Mouse (Mus musculus): ENCODE measurements around the gene Upp2. TPM values are rescaled to one million over a fixed set of nuclear protein-coding genes. Genes with fewer than 3 reads are reported as not detected.

Gene Upp2
- total RNA-seq, 2 experiments from 2014 or later: 2.4 to 2.5 TPM

DNA sequence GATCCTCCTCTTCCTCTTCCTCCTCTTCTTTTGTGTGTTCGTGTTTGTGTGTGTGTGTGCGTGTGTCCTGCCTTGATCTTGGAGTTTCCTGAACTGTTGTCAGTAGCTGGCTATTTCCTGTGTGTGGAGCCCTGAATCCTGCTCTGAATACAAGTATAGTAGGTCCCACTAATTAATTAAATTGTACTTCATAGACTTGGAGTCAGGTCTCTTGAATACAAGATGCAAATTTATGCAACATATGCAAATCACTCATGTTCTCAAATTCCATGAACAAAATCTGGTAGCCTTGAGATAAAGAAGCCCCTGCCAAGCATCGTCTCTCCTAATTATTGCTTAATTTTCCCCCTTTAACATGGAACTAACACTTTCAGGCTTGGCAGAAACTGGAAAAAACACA is 36.3 kb downstream of the Upp2 start:
- intact Hi-C loops (cut with DNase I): no loop called here
- no peak for DNase-seq

DNA sequence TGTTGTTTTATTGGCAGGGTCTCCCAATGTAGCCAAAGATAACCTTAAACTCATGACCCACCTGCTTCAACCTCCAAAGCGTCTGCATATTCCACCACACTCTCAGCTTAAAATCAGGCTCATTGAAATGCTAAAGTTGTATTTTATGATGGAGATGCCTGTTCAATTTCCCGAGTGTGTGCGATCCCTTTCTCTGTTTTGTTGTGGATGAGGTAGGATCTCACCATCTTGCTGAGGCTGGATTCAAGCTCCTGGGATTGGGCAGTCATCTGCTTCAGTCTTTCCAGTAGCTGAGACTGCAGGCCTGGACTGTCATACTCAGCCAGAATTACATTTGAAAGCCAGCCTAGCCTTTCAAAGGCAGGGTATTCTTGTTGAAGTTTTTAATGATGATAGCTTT is 37.7 kb downstream of the Upp2 start:
- DNase-seq: no peak
- intact Hi-C loops (cut with DNase I): no loop called here

DNA sequence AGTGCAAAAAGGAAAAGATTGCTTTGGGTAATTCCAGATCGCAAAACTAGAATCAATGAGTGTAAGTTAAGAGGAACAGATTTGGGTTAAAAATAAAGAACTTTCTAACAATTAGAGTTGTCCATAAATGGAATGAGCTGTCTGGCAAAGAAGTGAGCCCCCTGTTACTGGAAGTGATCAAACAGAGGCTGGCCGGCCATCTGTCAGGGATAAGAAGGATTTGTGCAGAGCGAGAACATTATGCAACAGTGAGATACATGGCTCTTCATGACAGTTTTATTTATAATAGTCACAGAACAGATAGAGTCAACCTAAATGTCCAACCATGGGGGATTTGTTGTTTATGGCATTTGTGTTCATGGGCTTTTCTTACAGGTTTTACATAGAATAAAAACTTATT is 46.6 kb downstream of the Upp2 start:
- DNase-seq: no peak
- intact Hi-C loops (cut with DNase I): no loop called here

DNA sequence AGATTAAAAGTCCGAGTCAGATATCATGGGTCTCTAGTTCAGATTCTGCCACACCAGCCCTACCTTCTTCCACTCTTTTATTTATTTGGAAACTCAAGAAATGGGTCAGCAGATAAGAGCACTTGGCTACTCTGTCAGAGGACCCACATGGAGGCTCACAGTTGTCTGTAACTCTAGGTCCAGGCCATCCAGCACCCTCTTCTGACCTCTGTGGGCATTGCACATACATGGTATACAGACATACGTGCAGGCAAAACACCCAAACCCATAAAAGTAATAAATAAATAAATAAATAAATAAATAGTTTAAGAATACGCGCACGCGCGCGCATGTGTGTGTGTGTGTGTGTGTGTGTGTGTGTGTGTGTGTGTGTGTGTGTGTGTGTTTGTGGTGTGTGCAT is 47.8 kb downstream of the Upp2 start:
- DNase-seq: no peak
- intact Hi-C loops (cut with DNase I): no loop called here

DNA sequence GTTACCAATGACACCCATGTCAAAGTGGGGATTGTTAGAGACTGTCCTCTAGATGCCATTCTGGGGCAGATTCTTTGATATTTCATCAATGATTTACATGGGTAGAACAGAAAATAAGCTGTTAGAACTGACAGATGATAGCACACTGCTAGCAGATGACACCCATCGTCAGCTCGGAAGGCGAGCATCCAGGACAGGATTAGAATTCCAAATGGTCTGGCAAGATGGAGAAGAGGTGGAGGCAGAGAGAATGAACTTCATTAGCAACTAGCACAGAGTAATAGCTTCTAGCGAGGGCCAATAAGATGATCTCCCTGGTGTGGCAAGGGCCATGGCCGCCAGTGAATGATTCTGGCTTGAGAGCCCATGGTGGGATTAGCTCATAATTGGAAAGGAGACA is 48.7 kb downstream of the Upp2 start:
- no peak for DNase-seq
- intact Hi-C loops (cut with DNase I): no loop called here

DNA sequence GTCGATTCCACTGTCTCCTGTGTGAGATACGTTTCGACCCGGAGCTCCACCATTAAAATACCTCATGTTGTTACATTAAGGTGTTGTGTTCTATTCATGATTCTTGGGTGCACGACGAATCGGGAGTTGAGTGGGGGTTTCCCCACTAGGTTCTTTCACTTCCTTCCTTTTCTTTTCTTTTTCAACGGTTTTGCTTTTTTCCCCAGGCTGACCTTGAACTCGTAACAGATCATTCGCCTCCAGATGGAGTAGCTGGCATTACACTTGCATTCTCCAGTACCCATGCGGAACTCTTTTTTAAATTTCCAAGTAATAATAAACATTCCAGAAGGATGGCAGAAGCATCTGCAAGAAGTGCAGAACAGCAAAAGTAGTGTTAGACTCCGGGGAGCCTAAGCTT is 58.1 kb downstream of the Upp2 start:
- no peak for DNase-seq
- intact Hi-C loops (cut with DNase I): loop anchor here (10.0 kb wide), 1 partner anchor 900 kb away; no protein-coding TSS in a partner anchor

DNA sequence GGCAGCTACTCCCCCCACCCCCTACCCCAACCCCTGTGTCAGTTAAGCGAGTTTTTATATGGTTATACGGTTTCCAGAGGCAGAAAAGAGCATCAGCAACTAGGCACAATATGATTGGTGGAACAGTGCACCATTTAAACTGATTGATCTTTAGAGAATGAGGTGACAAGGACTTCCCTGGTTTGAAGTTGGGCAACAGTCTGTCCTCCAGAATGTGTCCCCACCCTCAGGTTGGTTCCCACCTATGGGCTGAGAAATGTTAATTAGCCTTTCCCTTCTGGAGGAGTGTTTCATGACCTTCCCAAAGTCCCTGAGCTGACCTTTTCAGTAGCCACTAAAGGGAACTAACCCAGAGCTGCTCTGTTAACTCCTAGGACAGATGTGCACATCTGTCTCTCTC is 58.6 kb downstream of the Upp2 start:
- DNase-seq: no peak
- intact Hi-C loops (cut with DNase I): loop anchor here (10.0 kb wide), 1 partner anchor 901 kb away; no protein-coding TSS in a partner anchor

DNA sequence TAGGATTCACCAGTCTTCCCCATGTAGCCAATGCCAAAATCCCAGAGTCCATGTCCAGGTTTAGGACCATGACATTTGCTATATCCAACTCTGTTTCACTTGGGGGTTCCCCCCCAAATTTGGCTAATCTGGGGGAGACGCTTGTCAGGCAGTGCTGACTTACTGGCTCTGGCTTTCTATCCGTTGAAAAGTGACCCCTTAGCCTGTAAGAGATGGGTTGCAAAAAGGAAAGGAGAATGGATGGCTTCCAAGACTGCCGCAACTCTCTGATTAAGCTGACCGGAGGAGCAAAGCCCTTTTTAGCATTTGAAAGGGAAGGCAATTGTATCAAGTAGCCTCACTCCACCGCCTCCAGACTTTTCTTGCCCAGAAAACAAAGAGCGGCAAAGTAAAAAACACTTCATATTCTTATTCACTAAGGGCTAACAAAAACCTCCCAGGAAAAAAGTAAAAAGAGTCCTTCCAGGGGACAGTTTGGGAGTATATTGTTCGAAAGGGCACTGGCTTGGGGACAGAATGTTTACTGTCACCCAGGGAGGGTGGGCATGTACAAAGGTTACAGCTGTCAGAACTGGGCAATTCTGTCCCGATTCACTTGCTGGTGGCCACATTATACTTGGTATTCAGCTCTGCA is 59.2 kb downstream of the Upp2 start:
- intact Hi-C loops (cut with DNase I): loop anchor here (10.0 kb wide), 1 partner anchor 901 kb away; no protein-coding TSS in a partner anchor
- DNase-seq: no peak

DNA sequence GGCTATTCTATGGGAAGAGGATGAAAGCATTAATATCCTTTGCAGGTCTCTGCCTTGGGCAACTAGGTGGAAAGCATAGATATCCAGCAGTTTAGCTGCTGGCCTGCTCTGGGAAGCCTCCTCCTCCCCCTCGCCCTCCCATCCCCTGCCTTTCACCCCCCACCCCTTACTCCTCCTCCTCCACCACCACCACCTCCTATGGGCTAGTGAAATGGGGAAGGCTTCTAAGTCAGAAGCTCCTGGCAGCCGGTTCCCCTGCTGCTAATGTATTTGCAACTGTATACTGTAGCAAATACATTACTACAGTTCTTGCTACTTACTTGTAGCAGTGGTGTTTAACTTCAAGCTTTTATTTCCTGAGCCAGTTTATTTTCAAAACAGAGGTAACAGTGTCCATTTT is 60.9 kb downstream of the Upp2 start:
- intact Hi-C loops (cut with DNase I): loop anchor here (10.0 kb wide), 1 partner anchor 903 kb away; no protein-coding TSS in a partner anchor
- no peak for DNase-seq

DNA sequence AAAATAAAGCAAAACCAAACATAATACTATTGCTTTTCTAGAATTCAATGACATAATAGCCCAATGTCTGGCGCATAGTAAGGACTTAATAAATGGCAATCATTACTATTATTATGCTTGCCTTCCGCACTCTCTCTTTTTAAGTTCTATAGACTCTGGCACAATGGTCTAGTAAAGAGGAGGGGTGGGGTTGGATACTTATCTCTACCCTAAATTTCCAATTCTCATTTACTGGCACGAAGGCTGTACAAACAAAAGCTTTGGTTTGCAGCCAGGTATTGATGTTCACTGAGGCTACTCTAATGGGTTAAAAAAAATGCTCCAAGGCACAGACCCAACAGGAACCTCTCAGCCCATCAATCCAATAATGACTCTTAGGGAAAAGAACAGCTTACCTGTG is 61.9 kb downstream of the Upp2 start:
- no peak for DNase-seq
- intact Hi-C loops (cut with DNase I): loop anchor here (10.0 kb wide), 1 partner anchor 904 kb away; no protein-coding TSS in a partner anchor

DNA sequence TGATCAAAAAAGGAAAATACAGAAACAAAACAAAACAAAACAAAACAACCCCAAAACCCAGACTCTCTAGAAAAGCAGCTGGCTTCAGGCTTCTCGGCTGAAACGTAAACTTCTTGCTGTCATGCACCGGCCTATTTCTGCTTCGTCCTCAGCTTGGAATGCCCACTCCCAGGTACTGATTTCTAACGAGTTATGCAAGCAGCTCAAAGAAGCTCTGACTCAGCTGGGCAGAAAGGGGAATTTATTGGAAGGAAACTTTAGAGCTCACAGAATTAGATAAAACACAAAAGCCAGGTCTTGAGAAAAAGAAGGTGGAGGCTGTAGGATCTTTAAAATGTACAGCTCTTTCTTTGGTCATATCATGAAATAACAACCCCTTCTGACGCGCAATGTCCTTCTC is 62.3 kb downstream of the Upp2 start:
- DNase-seq: no peak
- intact Hi-C loops (cut with DNase I): loop anchor here (10.0 kb wide), 1 partner anchor 905 kb away; no protein-coding TSS in a partner anchor

DNA sequence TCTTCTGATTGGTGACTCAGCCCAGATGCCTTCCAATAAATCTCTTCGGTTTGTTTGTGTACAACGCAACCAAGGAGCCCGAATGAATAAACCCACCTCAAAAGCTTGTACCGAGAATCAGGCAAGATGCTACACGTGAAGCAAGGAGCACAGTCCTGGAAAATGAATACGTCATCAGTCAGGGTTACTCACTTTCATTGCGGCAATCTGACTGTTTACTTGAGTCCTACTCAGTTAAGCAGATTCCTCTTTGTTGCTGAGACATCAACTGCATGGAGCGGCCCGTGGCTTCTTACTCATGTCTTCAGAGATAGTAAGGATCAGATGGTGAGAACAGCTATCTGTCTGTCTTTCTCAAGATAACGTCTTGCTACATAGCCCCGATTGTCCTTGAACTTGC is 66.7 kb downstream of the Upp2 start:
- intact Hi-C loops (cut with DNase I): no loop called here

DNA sequence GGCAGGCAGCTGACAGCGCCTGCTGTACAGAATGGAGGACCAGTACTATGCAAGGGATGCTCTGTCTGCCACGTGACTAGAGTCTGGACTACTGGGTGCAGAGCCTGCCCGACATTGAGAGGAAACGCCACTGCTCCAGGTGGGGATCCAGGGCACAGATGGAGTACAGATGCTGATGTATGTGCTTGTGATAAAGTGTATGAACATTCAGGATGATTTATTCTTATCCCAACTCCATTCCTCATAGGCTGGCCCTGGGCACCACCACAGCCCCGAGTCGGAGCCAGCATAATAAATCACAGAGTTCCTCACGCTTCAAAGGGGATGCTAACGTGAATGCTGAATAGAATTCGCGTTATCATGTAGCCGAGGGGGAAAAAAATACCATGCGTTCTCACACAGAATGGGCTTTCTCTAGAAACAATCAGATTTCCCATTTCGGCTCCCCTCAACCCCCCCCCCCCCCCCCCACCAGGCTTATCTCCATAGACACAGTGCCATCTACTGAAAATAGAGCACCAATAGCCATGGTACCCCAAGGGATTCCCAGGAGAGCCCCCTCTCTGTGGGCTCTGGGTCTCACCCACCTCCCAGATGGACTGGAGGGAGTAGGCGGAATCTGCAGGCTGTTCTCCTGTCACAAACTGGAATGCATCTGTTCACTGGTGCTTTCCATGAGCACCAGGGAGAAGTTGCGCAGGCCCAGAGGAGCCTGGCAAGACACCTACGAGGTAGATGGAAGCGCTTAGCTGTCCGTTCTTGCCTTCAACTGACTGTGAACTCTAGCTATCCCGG is 74.9 kb downstream of the Upp2 start:
- no peak for DNase-seq
- intact Hi-C loops (cut with DNase I): no loop called here

More for the DNA sequence above, 66.7 kb downstream of the Upp2 start:
- DNase-seq: no peak

DNA sequence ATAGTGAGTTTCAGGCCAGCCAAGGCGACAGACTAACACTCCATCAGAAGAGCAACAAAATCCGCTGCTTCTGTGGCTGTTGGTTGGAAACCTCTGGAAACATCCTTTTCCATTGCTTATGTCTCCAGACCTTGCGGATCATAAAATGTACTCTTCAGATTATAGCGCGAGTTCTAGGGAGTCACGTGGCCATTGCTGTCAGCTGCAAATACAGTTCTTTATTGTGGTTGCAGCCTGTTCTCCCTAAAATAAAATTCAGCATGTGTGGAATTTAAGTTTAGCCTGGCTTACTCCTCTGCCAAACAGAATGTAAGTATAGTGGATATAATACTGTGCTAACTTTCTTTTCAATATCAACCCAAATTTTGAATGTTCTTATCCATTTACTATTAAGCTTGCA is 78.6 kb downstream of the Upp2 start:
- intact Hi-C loops (cut with DNase I): no loop called here
- DNase-seq: no peak

DNA sequence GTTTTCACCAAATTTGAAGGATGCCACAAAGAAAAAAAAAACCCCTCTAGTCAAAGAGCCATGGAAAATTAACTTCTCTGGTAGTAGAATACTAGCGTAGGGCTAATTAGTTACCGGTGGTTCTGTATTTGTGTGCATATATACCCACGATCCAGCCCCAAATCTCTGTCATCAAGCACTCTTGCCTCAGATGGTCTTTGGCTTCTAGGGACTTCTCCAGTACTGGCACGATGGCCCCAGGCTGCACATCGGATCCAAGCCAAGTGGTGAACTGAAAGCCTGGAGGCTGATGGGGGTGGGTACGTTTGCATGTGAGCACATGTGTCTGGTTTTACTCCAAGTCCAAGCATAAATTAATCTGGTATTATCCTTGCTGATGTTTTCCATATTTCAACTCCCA is 88.1 kb downstream of the Upp2 start:
- no peak for DNase-seq
- intact Hi-C loops (cut with DNase I): no loop called here

DNA sequence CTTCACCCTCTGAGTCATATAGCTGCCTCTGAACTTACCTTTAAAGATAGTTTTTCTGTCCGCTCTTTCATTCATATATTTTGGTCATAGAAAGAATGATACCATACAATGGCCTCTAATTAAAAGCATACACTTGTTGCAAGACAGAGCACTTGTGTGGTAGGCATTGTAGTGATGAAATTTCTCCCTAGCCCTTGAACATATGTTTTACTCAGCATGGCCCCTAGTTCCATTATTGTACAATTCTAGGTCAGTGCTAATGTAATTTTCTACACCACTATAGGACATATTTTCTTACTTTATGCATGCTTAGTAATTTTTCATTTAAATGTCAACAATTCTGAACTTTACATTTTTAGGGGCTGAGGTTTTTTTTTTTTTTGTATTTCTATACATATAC is 89.9 kb downstream of the Upp2 start:
- no peak for DNase-seq
- intact Hi-C loops (cut with DNase I): no loop called here

DNA sequence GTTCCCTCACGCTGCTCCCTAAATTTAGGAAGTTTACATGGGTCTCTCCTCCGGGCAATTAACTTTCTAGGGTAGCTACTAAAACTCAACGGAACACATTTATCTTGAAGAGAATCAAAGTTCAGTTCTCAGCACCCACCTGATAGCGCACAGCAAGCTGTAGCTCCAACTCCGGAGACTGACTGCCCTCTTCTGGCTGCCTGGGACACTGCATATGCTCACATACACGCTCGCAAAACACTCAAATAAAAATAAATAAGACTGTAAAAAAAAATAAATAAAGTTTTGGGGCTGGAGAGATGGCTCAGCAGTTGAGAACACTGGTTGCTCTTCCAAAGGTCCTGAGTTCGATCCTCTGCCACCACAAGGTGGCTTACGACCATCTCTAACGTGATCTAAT is 90.8 kb downstream of the Upp2 start:
- DNase-seq: no peak
- intact Hi-C loops (cut with DNase I): no loop called here

DNA sequence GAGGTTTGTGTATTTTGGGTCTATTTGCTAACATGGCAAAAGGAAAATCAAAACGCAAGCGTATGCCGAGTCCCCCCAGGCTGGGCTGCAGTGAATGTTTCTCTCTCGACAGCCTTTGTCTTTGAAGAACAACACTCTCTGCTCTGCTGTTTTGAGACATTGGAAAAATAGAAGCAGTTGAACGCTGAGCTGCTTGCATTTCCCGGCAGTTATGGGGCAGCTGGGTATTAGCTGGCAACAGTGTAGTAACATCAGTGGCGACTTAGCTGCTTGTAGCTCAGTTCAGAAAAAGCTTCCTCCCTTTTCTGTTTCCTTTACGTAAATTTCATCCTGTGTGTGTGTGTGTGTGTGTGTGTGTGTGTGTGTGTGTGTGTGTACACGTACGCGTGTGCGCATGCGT is 93.5 kb downstream of the Upp2 start:
- intact Hi-C loops (cut with DNase I): loop anchor here (10.0 kb wide), 1 partner anchor 456 kb away; no protein-coding TSS in a partner anchor
- no peak for DNase-seq

DNA sequence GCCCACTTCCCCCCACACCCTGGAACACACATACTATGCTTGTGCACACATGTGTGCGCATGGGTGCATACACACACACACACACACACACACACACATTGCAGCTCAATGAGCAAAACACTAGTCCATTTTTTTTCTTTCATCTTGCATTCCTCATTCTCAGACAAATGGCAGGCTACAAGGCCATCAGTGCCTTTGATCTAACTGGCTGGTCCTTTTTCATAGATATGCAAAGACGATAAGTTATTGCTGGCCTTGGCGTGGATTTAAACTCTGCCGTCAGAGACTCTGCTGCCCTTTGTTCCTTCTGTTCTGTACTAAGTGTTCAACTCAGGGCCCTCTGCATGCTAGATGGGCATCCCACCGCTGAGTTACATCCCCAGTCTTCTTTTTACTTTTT is 94.0 kb downstream of the Upp2 start:
- intact Hi-C loops (cut with DNase I): loop anchor here (10.0 kb wide), 1 partner anchor 456 kb away; no protein-coding TSS in a partner anchor
- no peak for DNase-seq

DNA sequence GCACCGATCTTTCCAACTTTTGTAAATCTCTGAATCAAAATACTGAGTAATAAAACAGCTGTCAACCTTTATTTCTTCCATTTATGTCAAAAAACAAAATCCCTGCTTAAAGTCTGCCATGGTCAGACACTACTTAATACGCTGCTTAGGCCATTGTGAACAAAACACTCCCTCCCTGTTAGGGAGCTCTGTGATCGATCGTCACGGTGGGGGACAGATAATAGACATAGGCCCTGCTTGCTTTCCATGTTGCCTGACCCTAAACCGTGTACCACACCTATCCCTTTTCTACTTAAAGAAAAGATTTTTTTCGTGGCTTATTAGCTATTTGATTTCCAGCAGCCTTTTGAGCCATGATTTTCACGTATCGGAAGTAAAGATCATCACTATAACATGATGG is 95.6 kb downstream of the Upp2 start:
- DNase-seq: no peak
- intact Hi-C loops (cut with DNase I): loop anchor here (10.0 kb wide), 1 partner anchor 458 kb away; no protein-coding TSS in a partner anchor

DNA sequence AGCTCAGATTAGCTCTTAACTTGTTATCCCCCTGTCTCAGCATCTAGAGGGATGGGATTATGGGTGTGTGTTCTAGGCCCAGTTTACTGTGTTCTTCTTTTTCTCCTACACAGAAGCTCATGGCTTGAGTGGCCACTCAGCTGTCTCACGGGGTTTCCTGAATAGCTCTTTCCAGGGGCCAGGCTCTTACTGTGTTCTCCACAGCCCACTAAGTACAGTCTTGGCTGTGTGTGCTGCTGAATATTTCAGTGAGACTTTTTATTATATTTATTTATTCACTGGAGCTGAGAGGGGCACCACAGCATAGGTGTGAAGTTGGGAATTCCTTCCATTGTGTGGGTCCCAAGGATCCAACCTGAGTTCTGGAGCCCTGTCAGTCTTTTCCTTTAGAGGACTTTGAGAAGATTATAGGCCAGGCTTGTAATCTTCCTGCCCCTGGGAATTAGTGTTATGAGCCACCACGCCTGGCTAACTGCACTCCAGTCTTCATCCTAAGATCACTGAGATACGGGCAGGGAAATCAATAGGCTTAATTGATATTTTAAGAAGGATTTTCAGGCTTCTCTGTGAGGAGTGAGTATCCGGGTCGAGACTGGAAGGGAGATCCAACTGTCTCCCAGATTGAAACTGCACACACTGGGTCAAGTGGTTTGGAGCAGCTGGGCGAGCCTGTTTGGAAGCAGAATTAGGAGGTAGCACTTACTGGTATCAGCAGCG is 96.5 kb downstream of the Upp2 start:
- intact Hi-C loops (cut with DNase I): loop anchor here (10.0 kb wide), 1 partner anchor 459 kb away; no protein-coding TSS in a partner anchor
- no peak for DNase-seq
